20 mouse cellular contexts compared by ENCODE assay signal in genomic region chr13:95798721-95799120, GRCm38 (mm10).
DNase-seq lines count a peak whose midpoint lies in the region; ATAC-seq and TF ChIP-seq lines count a peak whose summit lies in the region.
"Had no signal": no experiment of that assay in that cellular context is flagged by ENCODE, and none has a peak within 500 bp of the region (broad histone marks: within the 10 kb centered on the region; RNA-seq: fewer than 3 reads in every experiment).

No protein-coding gene starts in this region.

- H3K4me3 ChIP-seq in layer of hippocampus, adult 2 months: no peak overlapping the region
- H3K4me3 ChIP-seq in lung, postnatal 0 days (ENCODE audit: low read depth, low read length): no peak overlapping the region
- no peak overlapping the region for H3K4me3 ChIP-seq in embryonic facial prominence, embryonic 14.5 days (ENCODE audit: low read depth, low read length)
- H3K4me3 ChIP-seq: forebrain, embryonic 13.5 days; hindbrain, embryonic 10.5 days; liver, embryonic 13.5 days; midbrain, embryonic 12.5 days; neural tube, embryonic 15.5 days had no signal

- H3K27me3 ChIP-seq in lung, postnatal 0 days (replicated peaks; ENCODE audit: insufficient read depth, low read length): no peaks in the 10 kb centered on the region
- no peaks in the 10 kb centered on the region for H3K27me3 ChIP-seq in embryonic facial prominence, embryonic 14.5 days (replicated peaks; ENCODE audit: control insufficient read depth, insufficient read depth, low read length)
- H3K27me3 ChIP-seq: forebrain, embryonic 13.5 days; liver, embryonic 13.5 days; midbrain, embryonic 12.5 days; neural tube, embryonic 15.5 days had no signal

- TF ChIP-seq EP300 in lung, postnatal 0 days (IDR thresholded peaks at IDR 0.05): no peak

- TF ChIP-seq CTCF in layer of hippocampus, adult 2 months (conservative IDR thresholded peaks at IDR 0.05): no peak
- TF ChIP-seq CTCF in lung, postnatal 0 days (IDR thresholded peaks at IDR 0.05): no peak

- H3K36me3 ChIP-seq in lung, postnatal 0 days (ENCODE audit: insufficient read depth, low read length): no peaks in the 10 kb centered on the region
- H3K36me3 ChIP-seq in embryonic facial prominence, embryonic 14.5 days (ENCODE audit: control insufficient read depth, insufficient read depth, low read length): no peaks in the 10 kb centered on the region
- H3K36me3 ChIP-seq: hindbrain, embryonic 10.5 days; liver, embryonic 13.5 days; midbrain, embryonic 12.5 days; neural tube, embryonic 15.5 days had no signal

- H3K9ac ChIP-seq in lung, postnatal 0 days (replicated peaks; ENCODE audit: low read depth): no peak overlapping the region
- H3K9ac ChIP-seq in embryonic facial prominence, embryonic 14.5 days (ENCODE audit: low read depth, low read length): no peak overlapping the region
- H3K9ac ChIP-seq: forebrain, embryonic 13.5 days; liver, embryonic 13.5 days; midbrain, embryonic 12.5 days; neural tube, embryonic 15.5 days had no signal

- peak overlapping the region; percentile 59; the same call in 1 of the 2 replicates for H3K27ac ChIP-seq in layer of hippocampus, adult 2 months
- H3K27ac ChIP-seq in lung, postnatal 0 days (ENCODE audit: low read length): no peak overlapping the region
- H3K27ac ChIP-seq in embryonic facial prominence, embryonic 14.5 days (replicated peaks; ENCODE audit: low read depth, low read length): peak overlapping the region; percentile 60; the same call in 1 of the 2 replicates
- H3K27ac ChIP-seq: forebrain, embryonic 13.5 days; hindbrain, embryonic 10.5 days; liver, embryonic 13.5 days; midbrain, embryonic 12.5 days; neural tube, embryonic 15.5 days had no signal

- WGBS in lung, postnatal 0 days: 48% methylated on average over 6 of the region's 6 CpGs
- 39% methylated on average over 6 of the region's 6 CpGs for WGBS in embryonic facial prominence, embryonic 14.5 days

- DNase-seq in layer of hippocampus, adult 2 months (ENCODE audit: low spot score in 2 of 2): no peak
- DNase-seq in layer of hippocampus, adult 9-10 months (ENCODE audit: low spot score): no peak
- DNase-seq in lung, postnatal 0 days (ENCODE audit: low spot score): peak; percentile 73
- no peak for DNase-seq in lung, postnatal 25 days (ENCODE audit: low spot score)
- peak; percentile 91 for DNase-seq in embryonic facial prominence, embryonic 14.5 days (ENCODE audit: low spot score)
- DNase-seq in lung, postnatal 36 days: peak; percentile 16
- DNase-seq in kidney, postnatal 14 days: no peak
- DNase-seq in retina, postnatal 1 day: no peak
- DNase-seq: adrenal gland, postnatal 14 days; cerebellum, adult 11 months; cerebellum, adult 9-11 months; gastrocnemius, postnatal 10 days; kidney, adult 18-20 months; liver, embryonic 13.5 days; thymus, postnatal 14 days had no signal

- H3K4me2 ChIP-seq in lung, postnatal 0 days (replicated peaks; ENCODE audit: low read depth, low read length): no peak overlapping the region
- 0 out of 2 replicates have a peak overlapping the region, but pooled peaks have one; percentile 9 for H3K4me2 ChIP-seq in embryonic facial prominence, embryonic 14.5 days (ENCODE audit: low read depth, low read length)
- H3K4me2 ChIP-seq: forebrain, embryonic 13.5 days; heart, embryonic 11.5 days; liver, embryonic 13.5 days; midbrain, embryonic 12.5 days; neural tube, embryonic 15.5 days had no signal

- peak; percentile 25; the same call in 1 of the 2 replicates for ATAC-seq in lung, postnatal 0 days
- no peak for ATAC-seq in embryonic facial prominence, embryonic 14.5 days (ENCODE audit: low read depth)
- ATAC-seq: forebrain, embryonic 13.5 days had no signal

- no peaks in the 10 kb centered on the region for H3K4me1 ChIP-seq in lung, postnatal 0 days (ENCODE audit: insufficient read depth, low read depth, low read length)
- peaks cover 24% of the 10 kb centered on the region for H3K4me1 ChIP-seq in embryonic facial prominence, embryonic 14.5 days (ENCODE audit: control insufficient read depth, insufficient read depth, low read length)

- H3K9me3 ChIP-seq in lung, postnatal 0 days (ENCODE audit: low read length): no peaks in the 10 kb centered on the region
- no peaks in the 10 kb centered on the region for H3K9me3 ChIP-seq in embryonic facial prominence, embryonic 14.5 days (ENCODE audit: control insufficient read depth, low read length)
- H3K9me3 ChIP-seq: forebrain, embryonic 13.5 days; hindbrain, embryonic 10.5 days; liver, embryonic 13.5 days; midbrain, embryonic 12.5 days; neural tube, embryonic 15.5 days had no signal

Comparison
In these comparisons a context has a peak if more than half of its experiments do, and no peak if none do; other contexts are left out.
1. DNase-seq: peak in lung, postnatal 0 days (single experiment), embryonic facial prominence, embryonic 14.5 days (single experiment) and lung, postnatal 36 days (single experiment); none in layer of hippocampus, adult 2 months (0 of 2), layer of hippocampus, adult 9-10 months (single experiment), lung, postnatal 25 days (single experiment), kidney, postnatal 14 days (single experiment) and retina, postnatal 1 day (single experiment).